Mouse (Mus musculus): ENCODE results near the gene Siglec1. TPM values are rescaled to one million over a fixed set of nuclear protein-coding genes. Genes with fewer than 3 reads are reported as not detected.
"Not testable (repeated sequence)": the region's sequence is repeated elsewhere in the genome, so short reads cannot be mapped to it uniquely, and the experiment has no call there.

The Siglec1 gene
- total and polyA plus RNA-seq, 2 experiments from 2014 or later = 0.28 to 0.99 TPM

GRCm38 (mm10) chr2:131036757-131037156, 49.8 kb downstream of the Siglec1 start:
- H3K36me3 ChIP-seq (ENCODE audit: insufficient read depth, low read length) = no peaks in the 10 kb centered on the region
- no peak overlapping the region for H3K27ac ChIP-seq
- DNase-seq (ENCODE audit: low spot score) = no peak
- no peak overlapping the region for H3K4me2 ChIP-seq (ENCODE audit: low read depth, low read length)
- no peaks in the 10 kb centered on the region for H3K9me3 ChIP-seq (ENCODE audit: low read length)
- H3K9ac ChIP-seq (replicated peaks; ENCODE audit: low read length) = no peak overlapping the region
- no peak for TF ChIP-seq CTCF (IDR thresholded peaks at IDR 0.05; ENCODE audit: low read depth)
- H3K27me3 ChIP-seq (ENCODE audit: insufficient read depth, low read length) = no peaks in the 10 kb centered on the region
- no peak overlapping the region for H3K4me3 ChIP-seq (ENCODE audit: low read length)
- ATAC-seq = no peak
- H3K4me1 ChIP-seq (ENCODE audit: insufficient read depth, low read length) = peaks cover 6% of the 10 kb centered on the region; the same call in 1 of the 2 replicates

GRCm38 (mm10) chr2:131036343-131036742, 50.2 kb downstream of the Siglec1 start:
- TF ChIP-seq CTCF (IDR thresholded peaks at IDR 0.05; ENCODE audit: low read depth) = no peak
- no peak for ATAC-seq
- 82% methylated on average over 2 of the region's 2 CpGs for WGBS
- Histone ChIP-seq H3K27me3 (ENCODE audit: insufficient read depth, low read length) (no peaks in the 10 kb centered on the region), H3K4me3 (ENCODE audit: low read length) (no peak overlapping the region), H3K27ac (no peak overlapping the region), H3K4me2 (ENCODE audit: low read depth, low read length) (no peak overlapping the region), H3K9me3 (ENCODE audit: low read length) (no peaks in the 10 kb centered on the region), H3K4me1 (ENCODE audit: insufficient read depth, low read length) (peaks cover 6% of the 10 kb centered on the region; the same call in 1 of the 2 replicates), H3K36me3 (ENCODE audit: insufficient read depth, low read length) (no peaks in the 10 kb centered on the region), H3K9ac (replicated peaks; ENCODE audit: low read length) (no peak overlapping the region)
- no peak for DNase-seq (ENCODE audit: low spot score)

- not testable (repeated sequence) for H3K27me3 ChIP-seq (ENCODE audit: insufficient read depth, low read length); H3K4me3 ChIP-seq (ENCODE audit: low read length); H3K27ac ChIP-seq; ATAC-seq; H3K9me3 ChIP-seq (ENCODE audit: low read length); H3K9ac ChIP-seq (replicated peaks; ENCODE audit: low read length); H3K4me2 ChIP-seq (ENCODE audit: low read depth, low read length); H3K4me1 ChIP-seq (ENCODE audit: insufficient read depth, low read length); DNase-seq (ENCODE audit: low spot score)
- 51% methylated on average over 1 of the region's 1 CpGs for WGBS
- H3K36me3 ChIP-seq (ENCODE audit: insufficient read depth, low read length) = peaks cover 11% of the 10 kb centered on the region; the same call in 1 of the 2 replicates
Measured at GRCm38 (mm10) chr2:131031406-131031805, 55.2 kb downstream of the Siglec1 start.

- no peak for TF ChIP-seq CTCF (IDR thresholded peaks at IDR 0.05; ENCODE audit: low read depth)
- DNase-seq (ENCODE audit: low spot score) (no peak), ATAC-seq (no peak)
- H3K27me3 ChIP-seq (ENCODE audit: insufficient read depth, low read length) = no peaks in the 10 kb centered on the region
- H3K27ac ChIP-seq = no peak overlapping the region
- H3K9ac ChIP-seq (replicated peaks; ENCODE audit: low read length) = no peak overlapping the region
- no peaks in the 10 kb centered on the region; the same call in 1 of the 2 replicates for H3K4me1 ChIP-seq (ENCODE audit: insufficient read depth, low read length)
- H3K9me3 ChIP-seq (ENCODE audit: low read length) = no peaks in the 10 kb centered on the region
- H3K4me3 ChIP-seq (ENCODE audit: low read length) = no peak overlapping the region
- WGBS = 100% methylated on average over 1 of the region's 1 CpGs
- H3K36me3 ChIP-seq (ENCODE audit: insufficient read depth, low read length) = peaks cover 13% of the 10 kb centered on the region
- no peak overlapping the region for H3K4me2 ChIP-seq (ENCODE audit: low read depth, low read length)
Measured at GRCm38 (mm10) chr2:131030998-131031397, 55.6 kb downstream of the Siglec1 start.

GRCm38 (mm10) chr2:131030561-131030960, 56.0 kb downstream of the Siglec1 start:
- peaks cover 17% of the 10 kb centered on the region for H3K36me3 ChIP-seq (ENCODE audit: insufficient read depth, low read length)
- DNase-seq (ENCODE audit: low spot score) = no peak
- ATAC-seq = no peak
- H3K27me3 ChIP-seq (ENCODE audit: insufficient read depth, low read length) = no peaks in the 10 kb centered on the region
- no peak overlapping the region for H3K4me3 ChIP-seq (ENCODE audit: low read length)
- 88% methylated on average over 2 of the region's 2 CpGs for WGBS
- no peak overlapping the region for H3K4me2 ChIP-seq (ENCODE audit: low read depth, low read length)
- no peak overlapping the region for H3K27ac ChIP-seq
- H3K4me1 ChIP-seq (ENCODE audit: insufficient read depth, low read length) = no peaks in the 10 kb centered on the region; the same call in 1 of the 2 replicates
- no peak for TF ChIP-seq CTCF (IDR thresholded peaks at IDR 0.05; ENCODE audit: low read depth)
- no peaks in the 10 kb centered on the region for H3K9me3 ChIP-seq (ENCODE audit: low read length)
- no peak overlapping the region for H3K9ac ChIP-seq (replicated peaks; ENCODE audit: low read length)

- 79% methylated on average over 9 of the region's 9 CpGs for WGBS
- DNase-seq (ENCODE audit: low spot score) = no peak
- Histone ChIP-seq H3K4me1 (ENCODE audit: insufficient read depth, low read length) (no peaks in the 10 kb centered on the region; the same call in 1 of the 2 replicates), H3K27me3 (ENCODE audit: insufficient read depth, low read length) (no peaks in the 10 kb centered on the region), H3K36me3 (ENCODE audit: insufficient read depth, low read length) (peaks cover 17% of the 10 kb centered on the region), H3K4me2 (ENCODE audit: low read depth, low read length) (no peak overlapping the region), H3K27ac (no peak overlapping the region), H3K9ac (replicated peaks; ENCODE audit: low read length) (no peak overlapping the region), H3K4me3 (ENCODE audit: low read length) (no peak overlapping the region), H3K9me3 (ENCODE audit: low read length) (no peaks in the 10 kb centered on the region)
- ATAC-seq = no peak
- TF ChIP-seq CTCF (IDR thresholded peaks at IDR 0.05; ENCODE audit: low read depth) = no peak
Measured at GRCm38 (mm10) chr2:131029065-131029935, 57.3 kb downstream of the Siglec1 start.

- no peaks in the 10 kb centered on the region for H3K27me3 ChIP-seq (ENCODE audit: insufficient read depth, low read length)
- no peak for ATAC-seq
- WGBS = 82% methylated on average over 3 of the region's 3 CpGs
- H3K4me2 ChIP-seq (ENCODE audit: low read depth, low read length) = no peak overlapping the region
- H3K9ac ChIP-seq (replicated peaks; ENCODE audit: low read length) = no peak overlapping the region
- H3K27ac ChIP-seq = no peak overlapping the region
- no peak overlapping the region for H3K4me3 ChIP-seq (ENCODE audit: low read length)
- no peaks in the 10 kb centered on the region for H3K9me3 ChIP-seq (ENCODE audit: low read length)
- DNase-seq (ENCODE audit: low spot score) = no peak
- H3K36me3 ChIP-seq (ENCODE audit: insufficient read depth, low read length) = peaks cover 34% of the 10 kb centered on the region
- no peaks in the 10 kb centered on the region; the same call in 1 of the 2 replicates for H3K4me1 ChIP-seq (ENCODE audit: insufficient read depth, low read length)
- TF ChIP-seq CTCF (IDR thresholded peaks at IDR 0.05; ENCODE audit: low read depth) = no peak
Measured at GRCm38 (mm10) chr2:131026941-131027340, 59.6 kb downstream of the Siglec1 start.

All from hindbrain, postnatal 0 days (tissue).